Mouse (Mus musculus) right cerebral cortex, postnatal 25 days (tissue): Measurements from ENCODE around the gene Rwdd3.

Experiments
- DNase-seq: peaks from one replicate; pipeline ENCODE4 v3.0.0; 2022

Gene Rwdd3

GRCm38 (mm10) chr3:121159566-121159965 is 11.9 kb downstream of the Rwdd3 start:
- no peak for DNase-seq

- no peak for DNase-seq
Measured at GRCm38 (mm10) chr3:121158901-121159351, 12.6 kb downstream of the Rwdd3 start.

- no peak for DNase-seq
Measured at GRCm38 (mm10) chr3:121157546-121158330, 13.8 kb downstream of the Rwdd3 start.

- no peak for DNase-seq
Measured at GRCm38 (mm10) chr3:121156451-121157186, 14.9 kb downstream of the Rwdd3 start.

- DNase-seq: no peak
Measured at GRCm38 (mm10) chr3:121156043-121156442, 15.5 kb downstream of the Rwdd3 start.

GRCm38 (mm10) chr3:121133937-121134336 is 37.6 kb downstream of the Rwdd3 start:
- no peak for DNase-seq

- DNase-seq: no peak
Measured at GRCm38 (mm10) chr3:121133039-121133438, 38.5 kb downstream of the Rwdd3 start.

- no peak for DNase-seq
Measured at GRCm38 (mm10) chr3:121127171-121127570, 44.3 kb downstream of the Rwdd3 start.

GRCm38 (mm10) chr3:121126476-121126875 is 45.0 kb downstream of the Rwdd3 start:
- no peak for DNase-seq

GRCm38 (mm10) chr3:121121072-121121471 is 50.4 kb downstream of the Rwdd3 start:
- DNase-seq: no peak

- no peak for DNase-seq
Measured at GRCm38 (mm10) chr3:121116590-121116989, 54.9 kb downstream of the Rwdd3 start.

- DNase-seq: no peak
Measured at GRCm38 (mm10) chr3:121116067-121116466, 55.4 kb downstream of the Rwdd3 start.

- DNase-seq: no peak
Measured at GRCm38 (mm10) chr3:121111068-121111467, 60.4 kb downstream of the Rwdd3 start.

GRCm38 (mm10) chr3:121110430-121110829 is 61.1 kb downstream of the Rwdd3 start:
- DNase-seq: no peak

- no peak for DNase-seq
Measured at GRCm38 (mm10) chr3:121107481-121107880, 64.0 kb downstream of the Rwdd3 start.

GRCm38 (mm10) chr3:121105408-121105708 is 66.1 kb downstream of the Rwdd3 start:
- no peak for DNase-seq
